Mouse (Mus musculus) lung, embryonic 14.5 days (tissue): ENCODE measurements around the gene Siglece. TPM values are rescaled to one million over a fixed set of nuclear protein-coding genes. Genes with fewer than 3 reads are reported as not detected.

Experiments used
- ATAC-seq: fragments of 200-750 bp; cut with Nextera tagmentation; 2 replicates; pipeline ENCODE4 v1.8.0; 2017; ENCODE audit warnings: mild to moderate bottlenecking, moderate TSS enrichment, moderate library complexity; ENCODE audit not compliant: insufficient read depth
- DNase-seq: peaks from one replicate; pipeline ENCODE4 v3.0.0-alpha.2; 2015
- H3K27ac ChIP-seq: fragments of 300-500 bp; sonication (generic); 2 replicates; pipeline ENCODE4 v1.5.1; 2014; ENCODE audit warnings: low read depth, mild to moderate bottlenecking, moderate library complexity
- H3K27me3 ChIP-seq: fragments of 300-500 bp; sonication (generic); 2 replicates; pipeline ENCODE4 v1.6.1; 2014; ENCODE audit warnings: low read length, control low read depth; ENCODE audit not compliant: insufficient read depth
- H3K36me3 ChIP-seq: fragments of 300-500 bp; sonication (generic); 2 replicates; pipeline ENCODE4 v1.6.1; 2014; ENCODE audit warnings: control low read depth; ENCODE audit not compliant: insufficient read depth
- H3K4me1 ChIP-seq: fragments of 300-500 bp; sonication (generic); 2 replicates; pipeline ENCODE4 v1.6.1; 2014; ENCODE audit warnings: antibody characterized with exemption, control low read depth; ENCODE audit not compliant: insufficient read depth
- H3K4me2 ChIP-seq: fragments of 300-500 bp; sonication (generic); 2 replicates; pipeline ENCODE4 v1.6.1; 2014; ENCODE audit warnings: mild to moderate bottlenecking
- H3K4me3 ChIP-seq: fragments of 300-500 bp; sonication (generic); 2 replicates; pipeline ENCODE4 v1.5.1; 2014; ENCODE audit warnings: low read depth, low read length
- H3K9ac ChIP-seq: fragments of 300-500 bp; sonication (generic); 2 replicates; pipeline ENCODE4 v1.6.1; 2014
- H3K9me3 ChIP-seq: fragments of 300-500 bp; sonication (generic); 2 replicates; pipeline ENCODE4 v1.6.1; 2016; ENCODE audit warnings: low read depth, low read length, control low read depth
- CTCF ChIP-seq: IDR thresholded peaks from 2 replicates; pipeline ENCODE4 v1.5.1; 2016; ENCODE audit warnings: antibody characterized with exemption, low read depth
- WGBS: fragments of 180-500 bp; shearing (Covaris S2); extraction: QIAGEN DNeasy Blood & Tissue Kit; methylation state at CpG from one replicate; pipeline ENCODE4 v1.1.7; 2014; 5-methylcytosine and 5-hydroxymethylcytosine counted together
- polyA plus RNA-seq: library from polyadenylated mRNA; unstranded; fragments of >200 nt; fragmentation: Nextera tagmentation; extraction: Ambion mirVana; gene quantifications from 2 replicates; pipeline ENCODE4 v1.2.1, GENCODE M21; 2014

The Siglece gene
- polyA plus RNA-seq, 1 experiment from 2014 or later = 1.1 TPM

GRCm38 (mm10) chr7:43656232-43656631 lies 3.7 kb downstream of the Siglece start:
- no peak for ATAC-seq
- DNase-seq = no peak
- H3K27me3 ChIP-seq = no peaks in the 10 kb centered on the region
- no peaks in the 10 kb centered on the region; the same call in 1 of the 2 replicates for H3K9me3 ChIP-seq
- H3K4me2 ChIP-seq = no peak overlapping the region
- 60% methylated on average over 6 of the region's 6 CpGs for WGBS
- H3K9ac ChIP-seq = no peak overlapping the region
- no peak for TF ChIP-seq CTCF
- H3K4me1 ChIP-seq = no peaks in the 10 kb centered on the region
- H3K27ac ChIP-seq = no peak overlapping the region
- no peak overlapping the region for H3K4me3 ChIP-seq
- H3K36me3 ChIP-seq = no peaks in the 10 kb centered on the region

GRCm38 (mm10) chr7:43654519-43654918 lies 5.4 kb downstream of the Siglece start:
- no peak for TF ChIP-seq CTCF
- Histone ChIP-seq H3K9me3 (no peaks in the 10 kb centered on the region; the same call in 1 of the 2 replicates), H3K27me3 (no peaks in the 10 kb centered on the region), H3K4me3 (no peak overlapping the region), H3K4me1 (no peaks in the 10 kb centered on the region), H3K9ac (no peak overlapping the region), H3K36me3 (no peaks in the 10 kb centered on the region), H3K4me2 (no peak overlapping the region), H3K27ac (no peak overlapping the region)
- WGBS = 68% methylated on average over 3 of the region's 3 CpGs
- DNase-seq (no peak), ATAC-seq (no peak)

GRCm38 (mm10) chr7:43652683-43653082 lies 7.3 kb downstream of the Siglece start:
- no peak overlapping the region for H3K9ac ChIP-seq
- H3K4me1 ChIP-seq = no peaks in the 10 kb centered on the region
- TF ChIP-seq CTCF = no peak
- no peak overlapping the region for H3K4me2 ChIP-seq
- H3K36me3 ChIP-seq = no peaks in the 10 kb centered on the region
- ATAC-seq (no peak), DNase-seq (no peak)
- no peaks in the 10 kb centered on the region; the same call in 1 of the 2 replicates for H3K9me3 ChIP-seq
- WGBS = 85% methylated on average over 6 of the region's 6 CpGs
- H3K27ac ChIP-seq = no peak overlapping the region
- no peak overlapping the region for H3K4me3 ChIP-seq
- no peaks in the 10 kb centered on the region for H3K27me3 ChIP-seq

GRCm38 (mm10) chr7:43643046-43643652 lies 16.8 kb downstream of the Siglece start:
- Histone ChIP-seq H3K36me3 (no peaks in the 10 kb centered on the region), H3K9me3 (no peaks in the 10 kb centered on the region), H3K9ac (no peak overlapping the region), H3K4me3 (no peak overlapping the region), H3K4me2 (no peak overlapping the region), H3K27ac (no peak overlapping the region), H3K27me3 (no peaks in the 10 kb centered on the region), H3K4me1 (no peaks in the 10 kb centered on the region)
- no peak for TF ChIP-seq CTCF
- WGBS = 66% methylated on average over 17 of the region's 17 CpGs
- no peak for ATAC-seq
- DNase-seq = no peak

- Histone ChIP-seq H3K27ac (no peak overlapping the region), H3K4me3 (no peak overlapping the region), H3K36me3 (no peaks in the 10 kb centered on the region), H3K27me3 (no peaks in the 10 kb centered on the region), H3K9ac (no peak overlapping the region), H3K4me2 (no peak overlapping the region), H3K4me1 (no peaks in the 10 kb centered on the region), H3K9me3 (no peaks in the 10 kb centered on the region)
- WGBS = 71% methylated on average over 5 of the region's 5 CpGs
- no peak for DNase-seq
- no peak for ATAC-seq
- TF ChIP-seq CTCF = no peak
Observed at GRCm38 (mm10) chr7:43642587-43642986, 17.4 kb downstream of the Siglece start.

- H3K27me3 ChIP-seq = no peaks in the 10 kb centered on the region
- H3K27ac ChIP-seq = no peak overlapping the region
- no peak overlapping the region for H3K9ac ChIP-seq
- no peak for TF ChIP-seq CTCF
- no peaks in the 10 kb centered on the region for H3K9me3 ChIP-seq
- no peak overlapping the region for H3K4me2 ChIP-seq
- WGBS = 83% methylated on average over 1 of the region's 1 CpGs
- no peak for DNase-seq
- H3K36me3 ChIP-seq = no peaks in the 10 kb centered on the region
- no peak overlapping the region for H3K4me3 ChIP-seq
- no peaks in the 10 kb centered on the region for H3K4me1 ChIP-seq
- ATAC-seq = no peak
Observed at GRCm38 (mm10) chr7:43637118-43637517, 22.8 kb downstream of the Siglece start.

- Histone ChIP-seq H3K4me1 (no peaks in the 10 kb centered on the region), H3K36me3 (no peaks in the 10 kb centered on the region), H3K9me3 (no peaks in the 10 kb centered on the region), H3K9ac (no peak overlapping the region), H3K4me3 (no peak overlapping the region), H3K4me2 (no peak overlapping the region), H3K27me3 (no peaks in the 10 kb centered on the region), H3K27ac (no peak overlapping the region)
- ATAC-seq (no peak), DNase-seq (no peak)
- TF ChIP-seq CTCF = no peak
- WGBS = 61% methylated on average over 2 of the region's 2 CpGs
Observed at GRCm38 (mm10) chr7:43636194-43636593, 23.8 kb downstream of the Siglece start.
